Mouse (Mus musculus): ENCODE results near the gene Olfr91.

DNA sequence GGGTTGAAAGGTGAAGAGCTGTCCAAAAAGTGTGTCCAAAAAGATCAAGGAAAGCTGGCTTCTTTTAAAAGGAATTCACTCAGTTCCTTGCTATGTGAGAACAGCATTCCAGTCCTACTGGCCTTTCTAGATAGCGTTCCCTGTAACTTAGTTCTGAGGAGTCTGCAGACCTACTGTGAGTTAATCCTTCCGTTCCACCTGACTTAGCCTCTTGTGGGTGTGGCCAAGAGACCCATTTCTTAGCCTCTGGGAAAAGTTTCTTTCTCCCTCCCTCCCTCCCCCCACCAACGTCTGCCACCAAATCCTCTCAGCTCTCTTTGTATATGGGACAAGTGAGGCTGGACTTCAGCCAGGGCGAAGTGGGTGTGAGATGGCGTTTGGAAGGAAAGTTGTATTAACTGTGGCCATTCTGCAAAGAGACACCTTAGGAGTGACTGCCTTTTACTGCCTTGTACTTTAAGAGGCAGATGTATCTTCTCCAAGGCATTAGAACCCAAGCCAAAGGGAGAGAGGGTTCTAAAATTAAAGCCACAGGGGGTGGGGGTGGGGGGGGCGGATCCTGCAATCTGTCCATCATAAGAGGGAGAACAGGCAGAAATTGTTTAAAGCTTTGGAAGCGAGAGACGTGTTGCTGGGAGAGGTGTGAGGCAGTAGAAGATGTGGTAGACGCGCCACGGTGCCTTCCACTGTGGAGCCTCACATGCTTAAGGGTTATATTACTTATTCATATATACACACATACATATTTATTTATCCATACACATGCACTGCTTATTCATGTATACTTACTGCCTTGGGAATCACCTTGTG is 34.2 kb downstream of the Olfr91 start:
- TF ChIP-seq CTCF (IDR thresholded peaks at IDR 0.05; ENCODE audit: control insufficient read depth, insufficient read depth, low read length) = no peak
- no peak for TF ChIP-seq POLR2A (IDR thresholded peaks at IDR 0.05; ENCODE audit: borderline replicate concordance, control insufficient read depth, low read depth, low read length)

All from bone marrow, adult 2 months (tissue).